8 mouse cellular contexts compared by ENCODE assay signal in genomic region chr5:24266344-24267295, GRCm38 (mm10).
A peak's percentile ranks its signal among the peaks of the same experiment; 100 is the strongest.
DNase-seq lines count a peak whose midpoint lies in the region; ATAC-seq and TF ChIP-seq lines count a peak whose summit lies in the region.

No protein-coding gene starts in this region.

- DNase-seq in adipocyte (ENCODE audit: low spot score) = peak; percentile 97
- peak; percentile 76 for DNase-seq in gastrocnemius, postnatal 10 days
- DNase-seq in induced T-regulatory cell, adult 2 months (ENCODE audit: low read depth) = peak; percentile 98
- peak; percentile 68 to 85 for DNase-seq in left cerebral cortex, adult 9 months (ENCODE audit: low spot score in 2 of 2)
- DNase-seq in right cerebral cortex, postnatal 14 days = peak; percentile 77
- DNase-seq in yolk sac, embryonic 10.5 days (ENCODE audit: low spot score) = peak; percentile 74

- TF ChIP-seq POLR2A in cortical plate, adult 2 months (IDR thresholded peaks at IDR 0.05; ENCODE audit: extremely low read depth, insufficient read depth, low read length) = no peak

- no peaks in the 10 kb centered on the region for H3K4me1 ChIP-seq in cortical plate, adult 2 months (ENCODE audit: control insufficient read depth, insufficient read depth, low read length)

- no peak overlapping the region for H3K4me3 ChIP-seq in cortical plate, adult 2 months (ENCODE audit: insufficient read depth, low read length)

- TF ChIP-seq CTCF in cortical plate, adult 2 months (IDR thresholded peaks at IDR 0.05; ENCODE audit: extremely low read depth, insufficient read depth, low read length) = peak; percentile 91

- no peak overlapping the region for H3K27ac ChIP-seq in cortical plate, adult 2 months (ENCODE audit: insufficient read depth, low read length)

- peak; percentile 94 for ATAC-seq in megakaryocyte progenitor cell, adult 5-6 weeks (replicated peaks; ENCODE audit: poor library complexity)
